ENCODE assay signal across 23 mouse cellular contexts in genomic region chr2:179828968-179829367, GRCm38 (mm10).
DNase-seq lines count a peak whose midpoint lies in the region; ATAC-seq lines count a peak whose summit lies in the region.
"Had no signal": no experiment of that assay in that cellular context is flagged by ENCODE, and none has a peak within 500 bp of the region (broad histone marks: within the 10 kb centered on the region; RNA-seq: fewer than 3 reads in every experiment).

No protein-coding gene starts in this region.

- no peak overlapping the region for H3K9ac ChIP-seq in kidney, embryonic 15.5 days
- H3K9ac ChIP-seq in intestine, embryonic 15.5 days = no peak overlapping the region
- H3K9ac ChIP-seq: limb, embryonic 13.5 days; lung, embryonic 15.5 days; midbrain, embryonic 12.5 days; stomach, embryonic 15.5 days had no signal

- no peak for ATAC-seq in kidney, embryonic 15.5 days (replicated peaks; ENCODE audit: low FRiP score)
- no peak for ATAC-seq in intestine, embryonic 15.5 days
- ATAC-seq: forebrain, embryonic 14.5 days had no signal

- peak; percentile 13 for DNase-seq in cerebellum, adult 11 months
- no peak for DNase-seq in cerebellum, adult 8-10 months
- DNase-seq in kidney, adult 18-20 months = no peak
- peak; percentile 41 for DNase-seq in cerebellum, adult 9-11 months
- no peak for DNase-seq in limb, embryonic 10.5 days (ENCODE audit: low spot score)
- DNase-seq in MN1 (ENCODE audit: low spot score) = no peak
- DNase-seq: adrenal gland, postnatal 25 days; gastrocnemius, postnatal 14 days; heart, postnatal 14 days; kidney, adult 8-10 months; kidney, postnatal 10 days; layer of hippocampus, adult 9-11 months; right cerebral cortex, postnatal 25 days; thymus, postnatal 14 days had no signal

- H3K9me3 ChIP-seq in kidney, embryonic 15.5 days (replicated peaks) = no peaks in the 10 kb centered on the region
- H3K9me3 ChIP-seq in limb, embryonic 10.5 days (replicated peaks) = no peaks in the 10 kb centered on the region
- H3K9me3 ChIP-seq in intestine, embryonic 15.5 days = no peaks in the 10 kb centered on the region
- H3K9me3 ChIP-seq: hindbrain, embryonic 12.5 days; limb, embryonic 13.5 days; lung, embryonic 15.5 days; midbrain, embryonic 12.5 days; stomach, embryonic 15.5 days had no signal

- no peak overlapping the region for H3K4me3 ChIP-seq in kidney, embryonic 15.5 days (replicated peaks)
- no peak overlapping the region for H3K4me3 ChIP-seq in limb, embryonic 10.5 days
- H3K4me3 ChIP-seq in intestine, embryonic 15.5 days (replicated peaks) = no peak overlapping the region
- H3K4me3 ChIP-seq: hindbrain, embryonic 12.5 days; limb, embryonic 13.5 days; lung, embryonic 15.5 days; midbrain, embryonic 12.5 days; stomach, embryonic 15.5 days had no signal

- H3K27ac ChIP-seq in kidney, embryonic 15.5 days = 0 out of 2 replicates have a peak overlapping the region, but pooled peaks have one; percentile 1
- peak overlapping the region; percentile 5; the same call in 1 of the 2 replicates for H3K27ac ChIP-seq in limb, embryonic 10.5 days
- H3K27ac ChIP-seq in intestine, embryonic 15.5 days = no peak overlapping the region
- H3K27ac ChIP-seq: hindbrain, embryonic 12.5 days; limb, embryonic 13.5 days; lung, embryonic 15.5 days; midbrain, embryonic 12.5 days; stomach, embryonic 15.5 days had no signal

- WGBS in kidney, embryonic 15.5 days = 68% methylated on average over 6 of the region's 6 CpGs
- 91% methylated on average over 6 of the region's 6 CpGs for WGBS in limb, embryonic 10.5 days
- WGBS in intestine, embryonic 15.5 days = 86% methylated on average over 6 of the region's 6 CpGs

- H3K27me3 ChIP-seq in kidney, embryonic 15.5 days = no peaks in the 10 kb centered on the region
- H3K27me3 ChIP-seq in limb, embryonic 10.5 days (ENCODE audit: low read depth, poor library complexity, severe bottlenecking) = peaks cover 23% of the 10 kb centered on the region
- H3K27me3 ChIP-seq in intestine, embryonic 15.5 days (replicated peaks) = no peaks in the 10 kb centered on the region
- H3K27me3 ChIP-seq: hindbrain, embryonic 12.5 days; lung, embryonic 15.5 days; midbrain, embryonic 12.5 days; stomach, embryonic 15.5 days had no signal

- no peak overlapping the region for H3K4me2 ChIP-seq in kidney, embryonic 15.5 days
- no peak overlapping the region for H3K4me2 ChIP-seq in intestine, embryonic 15.5 days (replicated peaks)
- H3K4me2 ChIP-seq: hindbrain, embryonic 12.5 days; limb, embryonic 13.5 days; liver, embryonic 11.5 days; lung, embryonic 15.5 days; midbrain, embryonic 12.5 days; stomach, embryonic 15.5 days had no signal

- H3K4me1 ChIP-seq in kidney, embryonic 15.5 days = peaks cover 37% of the 10 kb centered on the region
- peaks cover 10% of the 10 kb centered on the region; the same call in 1 of the 2 replicates for H3K4me1 ChIP-seq in limb, embryonic 10.5 days
- no peaks in the 10 kb centered on the region for H3K4me1 ChIP-seq in intestine, embryonic 15.5 days (replicated peaks)
- H3K4me1 ChIP-seq: lung, embryonic 15.5 days; stomach, embryonic 15.5 days had no signal

- H3K36me3 ChIP-seq in kidney, embryonic 15.5 days = no peaks in the 10 kb centered on the region
- H3K36me3 ChIP-seq in limb, embryonic 10.5 days = no peaks in the 10 kb centered on the region
- H3K36me3 ChIP-seq in intestine, embryonic 15.5 days = no peaks in the 10 kb centered on the region
- H3K36me3 ChIP-seq: hindbrain, embryonic 12.5 days; limb, embryonic 13.5 days; lung, embryonic 15.5 days; midbrain, embryonic 12.5 days; stomach, embryonic 15.5 days had no signal

Comparison
In these comparisons a context has a peak if more than half of its experiments do, and no peak if none do; other contexts are left out.
1. DNase-seq: peak in cerebellum, adult 11 months (single experiment) and cerebellum, adult 9-11 months (single experiment); none in cerebellum, adult 8-10 months (single experiment), kidney, adult 18-20 months (single experiment), limb, embryonic 10.5 days (single experiment) and MN1 (single experiment).